Mouse (Mus musculus): ENCODE results near the gene Atxn1.

Gene Atxn1

DNA sequence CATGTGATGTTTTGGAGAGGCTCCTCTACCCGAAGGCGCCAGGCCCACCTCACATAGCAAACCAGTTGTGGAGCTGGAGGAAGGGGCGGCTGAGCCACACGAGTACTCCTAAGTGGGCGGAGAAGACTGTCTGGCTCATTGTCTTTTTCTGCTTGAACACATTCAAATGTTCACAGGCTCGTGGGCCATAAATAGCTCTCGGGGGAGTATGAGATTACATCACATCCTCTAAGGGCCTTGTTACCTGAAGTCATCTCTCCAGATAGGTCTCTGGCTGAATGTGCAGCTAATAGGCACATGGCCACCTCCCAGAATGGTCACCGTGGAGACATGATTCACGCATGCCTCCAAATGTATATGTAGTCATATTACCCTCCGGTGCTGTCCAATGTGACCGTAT, 350.0 kb downstream of the Atxn1 start:
- no peak for DNase-seq

DNA sequence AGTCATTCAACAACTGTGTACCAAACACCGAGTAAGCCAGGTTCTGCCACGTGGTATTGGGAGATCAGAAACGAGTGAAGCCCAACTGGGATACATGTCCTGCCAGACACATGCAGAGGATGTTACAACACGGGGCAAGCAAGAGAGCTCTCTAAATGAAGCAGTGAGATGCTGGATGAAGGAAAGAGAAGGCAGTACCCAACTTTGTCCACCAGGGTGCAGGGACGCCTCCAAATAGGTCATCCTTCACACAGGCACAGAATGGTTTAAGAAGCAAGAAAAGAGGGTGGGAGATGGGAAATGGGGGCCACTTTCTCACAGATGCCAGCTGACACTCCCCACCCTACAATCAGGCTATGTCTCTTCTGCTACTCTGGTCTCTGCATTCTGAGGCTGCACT, 351.5 kb downstream of the Atxn1 start:
- DNase-seq, result peak; percentile 53

DNA sequence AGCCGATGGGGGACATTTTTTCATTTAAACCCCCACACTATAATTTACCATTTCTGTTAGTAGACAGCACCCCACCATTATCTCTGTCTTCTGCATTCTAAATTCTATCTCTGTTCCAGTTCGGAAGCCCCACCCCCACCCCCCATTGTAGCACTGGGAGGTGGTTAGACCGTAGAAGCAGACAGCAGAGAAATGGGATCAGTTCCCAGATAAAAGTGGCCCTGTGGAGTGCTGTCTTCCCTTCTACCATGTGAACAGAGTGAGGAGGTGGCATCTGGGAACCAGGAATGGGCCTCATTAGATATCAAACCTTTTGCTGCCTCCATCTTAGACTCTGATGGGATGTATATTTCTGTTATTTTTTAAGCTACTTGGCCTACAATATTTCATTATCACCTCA, 353.3 kb downstream of the Atxn1 start:
- no peak for DNase-seq

DNA sequence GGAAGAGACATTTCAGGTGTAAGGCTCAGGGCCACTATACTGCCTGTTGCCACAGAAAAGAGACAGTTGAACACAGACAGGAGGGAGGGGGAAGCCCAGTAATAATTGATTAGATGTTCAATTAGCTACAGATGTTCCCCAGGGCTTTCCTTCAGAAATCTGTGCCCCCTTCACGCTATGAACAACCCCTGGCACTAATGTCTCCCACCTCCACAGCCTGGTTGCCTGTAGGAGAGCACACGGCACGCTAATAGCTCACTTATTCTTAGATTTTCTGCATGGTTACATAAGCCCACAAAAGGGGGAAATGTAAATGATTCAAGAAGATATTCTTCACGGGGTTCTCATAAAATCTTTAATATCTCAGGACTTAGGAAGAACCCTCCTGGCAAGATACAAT, 355.3 kb downstream of the Atxn1 start:
- DNase-seq, result no peak

DNA sequence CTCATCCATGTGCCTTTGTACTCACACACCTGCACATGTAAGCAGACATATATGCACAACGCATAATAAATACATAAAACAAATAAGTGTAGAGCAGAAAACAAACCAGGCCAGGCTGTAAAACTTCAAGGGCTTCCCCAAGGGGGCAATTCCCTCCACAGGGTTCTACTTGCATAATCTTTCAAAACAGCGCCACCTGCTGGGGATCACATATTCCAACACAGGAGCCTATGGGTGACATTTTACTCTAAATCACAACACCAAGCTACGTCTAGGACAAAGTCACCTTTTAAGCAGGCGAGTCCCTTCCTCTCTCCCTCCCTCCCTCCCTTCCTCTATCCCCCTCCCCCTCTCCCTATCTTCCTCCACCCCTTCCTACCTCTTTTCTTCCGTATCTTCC, 356.2 kb downstream of the Atxn1 start:
- no peak for DNase-seq

DNA sequence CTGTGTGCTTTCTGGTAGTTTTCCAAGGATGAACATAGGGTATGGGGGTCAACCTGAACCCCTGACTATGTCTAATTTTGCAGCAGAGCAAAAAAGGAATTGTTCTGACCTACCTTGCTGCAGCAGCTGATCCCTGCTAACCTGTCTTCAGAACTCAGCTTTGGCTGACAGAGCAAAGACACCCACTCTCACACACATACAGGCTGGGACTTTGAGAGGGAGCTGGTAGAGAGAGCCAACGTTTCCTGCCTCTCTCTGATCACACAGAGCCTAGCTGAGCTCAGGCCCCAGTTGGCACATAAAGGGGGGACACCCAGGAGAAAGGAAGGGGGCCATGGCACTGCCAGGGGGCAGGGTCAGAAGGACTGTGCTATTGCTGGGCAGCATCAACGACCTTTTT, 356.9 kb downstream of the Atxn1 start:
- no peak for DNase-seq

DNA sequence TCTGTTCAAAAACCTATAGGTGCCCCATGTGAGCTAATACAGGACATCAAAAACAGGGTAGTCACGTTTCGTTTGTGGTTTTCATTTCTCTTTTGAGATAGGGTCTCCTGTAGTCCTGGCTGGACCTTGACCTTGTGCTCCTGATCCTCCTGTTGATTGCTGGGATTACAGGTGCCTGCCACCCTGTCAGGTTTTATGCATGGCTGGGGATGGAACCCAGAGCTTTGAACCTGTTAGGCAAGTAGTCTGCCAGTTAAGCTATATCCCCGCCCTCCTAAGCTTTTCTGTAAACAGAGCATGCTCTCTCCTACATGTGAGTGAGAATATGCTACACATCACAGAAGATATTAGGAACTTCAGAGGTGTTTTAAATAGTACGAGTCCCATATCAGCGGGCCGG, 361.2 kb downstream of the Atxn1 start:
- no peak for DNase-seq

DNA sequence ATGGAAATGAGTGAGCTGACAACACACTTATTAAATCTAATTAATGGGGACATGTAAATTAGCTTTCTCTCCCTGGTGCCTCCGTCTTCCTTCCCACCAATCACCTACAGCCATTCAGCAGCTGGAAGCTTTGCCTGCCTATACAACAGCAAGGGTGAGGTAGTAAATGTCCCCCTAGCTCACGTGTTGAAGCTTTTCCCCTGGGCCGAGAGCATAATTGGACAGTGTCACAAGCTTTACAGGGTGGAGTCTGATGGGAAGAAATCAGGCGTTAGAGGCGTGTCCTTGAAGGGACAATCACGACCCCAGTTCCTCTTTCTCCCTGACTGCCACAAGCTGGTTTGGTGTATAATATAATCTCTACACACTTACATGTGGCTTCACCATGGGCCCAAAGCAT, 364.4 kb downstream of the Atxn1 start:
- no peak for DNase-seq

DNA sequence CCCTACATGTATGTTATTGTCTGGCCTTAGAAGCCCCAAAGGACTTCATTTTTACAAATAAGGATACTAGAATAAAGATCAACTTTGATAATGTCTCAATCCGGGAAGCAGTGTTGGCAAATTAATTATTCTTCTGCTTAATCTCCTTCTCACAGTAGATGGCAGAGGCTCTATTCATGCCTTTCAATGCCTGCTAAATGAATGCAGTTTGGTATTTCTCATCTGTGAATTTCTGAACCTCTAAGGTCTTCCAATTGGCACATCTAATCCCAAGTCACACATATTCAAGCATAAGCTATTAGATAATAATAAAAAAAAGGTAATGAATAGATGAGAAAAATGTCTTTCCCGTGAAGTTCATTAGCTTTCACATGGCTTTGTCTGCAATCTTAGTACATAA, 365.0 kb downstream of the Atxn1 start:
- no peak for DNase-seq

DNA sequence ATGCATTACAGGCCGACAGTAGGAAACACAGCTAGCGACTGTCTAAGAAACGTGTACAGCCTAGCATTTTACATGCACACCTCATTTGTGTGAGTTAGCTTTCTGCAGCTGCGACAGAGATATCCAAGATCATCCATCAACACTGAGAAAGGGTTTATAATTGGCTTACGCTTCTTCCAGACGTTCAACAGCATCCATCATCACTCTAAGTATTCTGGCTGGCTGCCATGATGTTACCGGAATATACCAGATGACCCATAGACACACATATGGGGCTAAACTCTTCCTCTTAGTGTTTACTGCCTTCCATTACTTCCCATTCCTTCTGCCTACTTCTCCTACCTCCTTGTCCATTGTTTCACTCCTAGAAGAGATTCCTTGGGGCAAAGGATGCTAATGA, 369.4 kb downstream of the Atxn1 start:
- no peak for DNase-seq

DNA sequence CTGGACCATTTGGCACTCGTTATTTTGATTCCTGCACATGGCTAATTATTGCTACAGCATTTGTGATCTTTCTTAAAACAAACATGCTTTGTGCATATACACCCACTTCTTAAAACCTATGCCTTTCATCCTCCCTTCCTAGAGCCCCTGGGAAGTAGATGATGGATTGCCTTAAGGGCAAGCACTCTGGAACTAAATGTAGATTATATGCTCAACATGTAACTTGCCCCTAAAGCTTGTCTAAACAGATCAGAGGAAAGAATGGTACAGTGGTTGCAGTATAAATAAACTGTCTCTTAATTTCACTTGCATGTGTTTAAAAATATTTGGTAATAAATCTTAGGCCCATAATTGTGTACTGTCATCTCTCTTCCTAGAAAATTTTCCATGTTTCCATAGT, 370.9 kb downstream of the Atxn1 start:
- no peak for DNase-seq

DNA sequence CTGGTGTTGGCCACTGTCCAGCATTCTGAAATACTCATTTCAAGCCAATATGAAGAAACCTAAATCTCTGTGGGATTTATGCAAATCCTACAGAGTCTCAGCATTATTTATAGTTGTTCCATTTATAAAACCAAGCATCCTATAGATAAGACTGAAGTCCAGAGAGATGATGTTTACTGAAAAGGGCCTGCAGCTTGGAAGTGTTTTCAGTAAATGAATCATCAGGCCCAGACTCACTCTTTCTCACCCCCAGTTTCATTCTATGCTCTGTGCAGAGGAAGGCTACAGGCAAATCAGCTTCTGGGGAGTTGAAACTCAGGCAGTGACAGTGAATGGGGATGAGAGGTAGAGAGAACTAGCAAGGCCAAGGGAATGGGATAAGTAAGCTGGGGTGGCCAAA, 373.9 kb downstream of the Atxn1 start:
- no peak for DNase-seq

DNA sequence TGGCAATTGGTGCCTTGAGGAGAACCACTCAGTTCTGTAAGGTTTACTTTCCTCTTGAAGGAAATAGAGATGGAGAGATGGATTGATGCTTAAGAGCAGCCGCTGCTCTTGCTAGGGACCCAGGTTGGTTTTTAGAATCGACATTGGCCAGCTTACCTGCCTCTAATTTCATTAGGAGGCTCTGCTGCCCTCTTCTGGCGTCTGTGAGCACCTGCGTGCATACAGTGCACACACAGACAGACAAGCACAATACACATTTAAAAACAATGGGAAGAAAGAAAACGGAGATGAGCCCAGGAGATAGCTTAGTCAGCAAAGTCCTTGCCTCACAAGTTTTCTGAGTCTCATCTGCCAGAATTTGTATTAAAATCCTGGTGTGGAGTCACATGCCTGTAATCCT, 381.7 kb downstream of the Atxn1 start:
- no peak for DNase-seq

DNA sequence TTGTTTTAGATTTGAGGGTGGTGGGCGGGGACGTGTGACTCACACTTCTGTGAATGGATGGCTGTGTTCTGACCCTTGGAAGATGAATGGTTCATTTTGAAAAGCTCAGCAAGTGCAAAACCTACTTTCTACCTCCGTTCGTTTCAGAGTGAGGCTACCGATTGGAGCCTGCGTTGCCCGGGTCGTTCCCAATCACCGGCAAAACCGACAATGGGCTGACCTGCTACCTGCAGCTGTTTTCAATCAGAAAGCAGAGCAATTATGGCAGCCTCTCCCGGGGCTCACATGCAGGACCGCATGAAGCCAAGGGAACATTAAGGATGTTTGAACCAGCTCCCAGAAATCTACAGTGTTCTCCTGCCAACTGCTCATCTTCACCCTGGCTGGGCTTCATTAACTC, 382.5 kb downstream of the Atxn1 start:
- no peak for DNase-seq

DNA sequence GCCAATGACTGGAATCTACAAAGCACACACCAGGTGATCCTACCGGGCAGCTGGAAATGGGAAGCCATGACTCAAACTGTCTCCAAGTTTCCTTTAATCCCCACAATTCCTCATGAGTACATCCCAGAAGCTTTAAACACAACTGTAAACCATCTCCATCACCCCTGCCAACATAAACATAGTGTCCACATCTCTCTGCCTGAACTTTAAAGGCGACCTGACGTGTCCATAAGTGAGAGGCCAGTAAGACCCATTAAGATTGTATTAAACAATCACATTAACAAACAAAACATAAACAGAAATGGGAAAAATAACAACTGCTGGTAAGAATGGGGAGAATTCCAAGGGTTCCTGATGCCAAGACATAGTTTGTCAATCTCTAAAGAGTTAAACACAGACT, 385.1 kb downstream of the Atxn1 start:
- DNase-seq, result no peak

DNA sequence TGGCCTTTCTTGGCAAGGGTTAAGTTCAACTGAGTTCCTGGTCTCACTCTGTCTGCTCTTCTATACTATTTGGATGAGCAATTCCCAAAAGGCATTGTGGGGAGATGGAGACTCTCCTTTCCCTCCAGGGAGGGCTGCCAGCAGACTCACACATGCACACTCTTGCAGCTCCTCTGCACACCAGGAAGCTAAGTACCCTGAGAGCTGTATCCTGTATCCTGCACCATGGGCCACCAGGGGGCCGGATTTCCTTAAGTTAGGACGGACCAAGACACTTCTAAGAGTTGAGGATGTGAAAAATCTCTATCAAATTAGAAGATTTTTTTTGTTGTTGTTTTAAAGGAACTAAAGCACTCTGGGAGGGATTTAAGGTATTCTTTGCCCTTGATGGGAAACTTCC, 387.0 kb downstream of the Atxn1 start:
- DNase-seq, result peak; percentile 46

DNA sequence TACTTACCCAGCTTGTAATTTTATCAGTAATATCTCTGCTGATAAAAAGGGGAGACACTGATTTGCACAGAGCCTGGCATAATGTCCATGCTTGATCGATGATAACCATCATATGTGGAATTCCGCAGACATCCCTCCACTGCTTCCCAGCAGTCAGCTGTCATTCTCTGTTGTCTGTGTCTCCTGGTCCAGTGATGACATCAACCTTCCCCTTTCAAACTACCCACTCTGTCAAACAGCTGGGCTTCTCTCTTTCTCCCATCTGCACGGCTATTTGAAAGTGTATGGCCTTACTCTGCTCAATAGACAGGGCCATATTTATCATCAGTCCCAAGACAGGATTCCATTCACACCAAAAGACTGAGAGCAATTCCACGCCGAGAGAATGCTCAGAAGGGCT, 387.4 kb downstream of the Atxn1 start:
- DNase-seq, result no peak

DNA sequence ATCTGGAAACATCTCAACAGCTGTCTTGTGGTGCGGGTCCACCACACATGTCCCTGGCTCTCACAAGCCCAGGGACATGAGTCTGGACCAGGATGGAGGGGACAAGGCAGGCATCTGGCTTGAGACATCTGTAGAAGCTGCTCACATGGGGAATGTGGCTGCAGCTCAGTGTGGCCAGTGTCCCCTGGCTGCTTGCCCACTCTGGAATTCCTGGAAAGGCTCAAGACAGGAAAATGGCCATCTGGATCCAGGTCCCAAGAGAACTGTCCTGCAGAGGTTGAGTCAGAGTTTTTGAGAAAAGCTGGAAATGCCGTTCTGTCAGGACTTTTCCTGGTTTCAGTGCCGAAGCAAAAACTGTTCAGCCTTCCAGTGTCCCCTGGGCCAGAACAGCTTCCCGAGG, 388.6 kb downstream of the Atxn1 start:
- DNase-seq, result peak; percentile 79

DNA sequence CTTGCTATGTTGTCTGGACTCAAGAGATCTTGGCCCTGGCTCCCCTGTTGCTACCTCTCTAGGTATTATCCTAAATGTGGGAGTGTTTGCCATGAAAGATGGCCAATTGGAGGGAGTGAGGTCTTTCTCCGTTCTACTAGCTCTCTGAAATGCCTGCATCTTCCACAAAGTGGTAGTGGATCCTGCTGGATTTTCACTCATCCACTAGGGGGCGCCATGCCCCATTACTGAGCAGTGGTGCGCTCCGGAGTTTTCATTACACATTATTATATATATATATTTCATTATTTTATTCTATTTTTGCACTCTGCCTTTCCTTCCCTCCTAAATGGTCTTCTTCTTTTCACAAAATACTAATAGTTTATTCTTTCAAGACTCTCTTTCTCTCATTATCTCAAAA, 392.0 kb downstream of the Atxn1 start:
- DNase-seq, result peak; percentile 72

DNA sequence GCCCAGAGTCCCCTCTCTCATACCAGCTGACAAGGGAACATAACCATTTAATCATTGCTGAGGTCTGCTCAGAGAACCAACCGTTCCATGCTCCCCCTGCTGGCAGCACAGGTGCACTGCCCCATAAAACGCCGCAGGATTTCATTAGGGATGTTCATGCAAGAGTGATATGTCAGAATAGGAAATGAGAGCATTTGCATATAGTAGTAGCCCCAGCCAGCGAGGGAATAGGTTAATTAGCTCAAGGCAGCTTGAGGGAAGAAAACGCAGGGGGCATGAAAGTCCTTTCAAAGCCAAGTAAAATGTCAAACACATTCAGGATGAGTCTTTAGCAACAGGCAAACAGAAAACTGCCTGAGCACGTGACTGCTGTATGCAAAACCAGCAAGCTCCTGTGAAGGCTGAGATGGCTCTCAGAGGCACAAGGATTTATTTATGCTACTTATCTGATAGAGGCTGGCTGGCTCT, 393.0 kb downstream of the Atxn1 start:
- peak; percentile 80 for DNase-seq

DNA sequence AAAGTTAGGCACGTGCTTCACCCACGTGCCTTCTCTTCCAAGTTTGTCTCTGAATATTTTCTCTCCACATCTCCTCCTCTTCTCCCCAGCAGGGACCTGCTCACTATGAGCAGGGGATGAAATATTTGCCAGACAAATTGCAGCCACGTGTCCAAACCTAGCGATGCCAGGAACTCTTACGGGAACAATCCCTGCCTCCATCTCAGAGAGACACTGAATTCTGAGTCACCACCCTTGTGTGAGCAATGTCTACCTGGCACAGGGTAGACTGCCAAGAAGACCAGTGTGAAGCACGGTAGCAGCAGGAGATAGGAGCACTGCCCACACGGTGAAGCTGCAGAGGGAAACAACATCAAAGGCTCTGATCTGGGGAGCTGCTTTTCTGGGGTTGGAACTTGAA, 394.9 kb downstream of the Atxn1 start:
- DNase-seq, result no peak

DNA sequence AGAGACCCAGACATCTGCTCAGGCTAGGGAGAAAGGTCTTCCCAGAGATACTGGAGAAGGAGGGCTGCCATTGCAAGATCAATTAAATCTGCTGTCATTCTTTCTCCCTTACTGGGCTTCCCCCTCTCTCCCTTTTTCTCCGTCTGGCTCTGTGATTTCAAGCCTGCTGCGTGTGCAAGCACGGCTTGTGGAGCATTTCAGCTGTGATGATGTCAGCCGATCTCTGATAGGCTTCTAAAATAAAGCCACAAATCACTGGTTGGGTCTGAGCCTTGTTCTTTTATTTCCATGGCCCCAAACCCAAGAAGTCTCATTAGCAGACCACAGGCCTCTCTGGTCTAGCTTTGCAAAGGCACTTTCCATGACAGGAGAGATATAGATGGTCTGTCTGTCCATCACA, 399.9 kb downstream of the Atxn1 start:
- DNase-seq, result no peak

DNA sequence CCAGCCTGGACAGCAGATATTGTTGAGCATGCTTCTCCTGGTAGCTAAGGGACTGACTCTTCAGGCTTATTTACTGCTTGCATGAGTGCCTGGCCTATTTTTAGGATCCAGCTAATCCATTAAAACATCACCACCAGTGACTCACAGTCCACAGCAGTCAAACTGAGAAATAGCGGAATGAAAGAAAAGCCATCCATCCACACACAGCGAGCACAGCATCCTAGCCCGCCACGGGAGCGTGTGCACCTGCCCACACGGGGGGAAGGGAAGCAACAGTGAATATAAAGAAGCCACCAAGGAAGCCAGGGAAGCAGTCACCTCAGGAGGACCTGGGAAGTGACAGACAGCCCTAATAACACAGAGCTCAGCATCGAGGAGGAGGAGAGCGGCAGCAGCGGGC, 402.8 kb downstream of the Atxn1 start:
- DNase-seq, result no peak

DNA sequence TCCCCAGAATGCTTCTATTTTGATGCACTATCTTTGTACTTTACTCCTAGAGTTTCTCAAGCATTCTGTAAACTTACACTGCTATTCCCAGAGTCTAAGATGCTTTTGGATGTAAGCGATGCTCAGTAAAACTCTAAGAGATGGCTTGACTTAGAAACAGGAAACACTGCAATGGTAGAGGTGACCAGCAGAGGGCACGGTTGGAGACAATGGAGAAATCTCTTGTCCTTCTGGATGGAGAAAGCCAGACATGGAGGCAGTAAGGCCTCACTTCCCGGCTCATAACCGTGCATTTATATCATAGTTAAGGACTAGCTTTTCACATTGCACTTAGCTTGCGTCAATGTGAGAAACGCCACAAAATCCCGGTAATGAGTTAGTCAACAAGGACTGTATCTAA, 404.3 kb downstream of the Atxn1 start:
- DNase-seq, result no peak

DNA sequence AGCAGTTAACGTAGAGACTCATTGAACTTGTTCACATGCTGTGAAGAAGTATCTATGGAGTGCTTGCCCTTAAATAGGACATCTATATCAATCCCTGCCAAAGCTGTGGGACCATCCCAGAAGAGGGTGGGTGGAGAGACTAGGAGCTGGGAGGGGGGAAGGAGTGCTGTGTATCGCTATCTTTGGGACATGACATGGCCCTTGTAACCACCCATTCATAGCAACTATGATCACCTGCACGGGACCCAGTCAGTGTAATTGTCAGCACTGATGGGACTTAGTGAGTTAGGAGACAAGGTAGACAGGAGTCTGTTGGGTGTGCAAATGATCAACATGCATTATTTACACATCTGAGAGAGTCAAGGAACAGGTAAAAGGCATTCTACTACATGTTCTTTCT, 405.6 kb downstream of the Atxn1 start:
- DNase-seq, result no peak

DNA sequence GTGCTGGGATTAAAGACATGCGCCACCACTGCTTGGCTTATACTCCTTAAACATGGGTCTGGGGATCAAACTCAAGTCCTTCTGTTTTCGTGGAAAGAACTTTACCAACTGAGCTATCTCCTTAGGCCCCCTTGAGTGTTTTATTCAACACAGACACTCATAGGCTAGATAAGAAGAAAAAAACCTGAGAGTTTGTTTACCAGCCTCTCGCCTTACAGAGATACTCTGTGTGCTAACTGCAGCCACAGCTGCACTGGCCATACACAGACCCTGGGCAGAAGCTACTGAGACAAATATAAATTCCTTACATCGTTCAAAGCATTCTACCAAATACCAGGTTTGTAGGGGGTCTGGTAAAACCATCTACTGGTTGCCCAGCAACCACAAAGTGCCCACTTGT, 406.4 kb downstream of the Atxn1 start:
- no peak for DNase-seq

Measured in lung, postnatal 14 days (tissue).